Mouse (Mus musculus): ENCODE results near the gene Rhob. TPM values are rescaled to one million over a fixed set of nuclear protein-coding genes. Genes with fewer than 3 reads are reported as not detected.

The Rhob gene
- polyA plus RNA-seq, 1 experiment: 415 TPM

DNA sequence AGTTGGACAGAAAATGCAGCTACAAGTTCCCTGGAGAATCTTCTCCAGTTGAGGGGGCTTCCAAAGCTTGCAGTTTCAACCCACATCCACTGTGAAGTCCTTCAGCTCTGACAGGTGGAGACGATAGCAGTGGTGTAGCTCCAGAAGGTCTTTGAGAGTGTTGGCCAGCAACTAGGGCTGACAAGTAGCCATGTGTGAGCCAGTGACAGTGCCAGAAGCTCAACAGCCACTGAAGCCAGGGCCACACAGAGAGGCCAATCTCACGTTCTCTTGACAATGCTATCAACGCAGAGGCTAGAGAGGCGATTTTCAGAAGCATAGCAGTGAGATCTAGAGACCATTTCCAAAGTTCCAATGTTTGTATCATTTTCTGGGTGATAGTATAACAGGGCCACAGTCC, 42.6 kb upstream of the Rhob start:
- no peak overlapping the region for H3ac ChIP-seq (ENCODE audit: control insufficient read depth, insufficient read length)
- H3K79me2 ChIP-seq (ENCODE audit: control insufficient read depth, insufficient read depth): no peaks in the 10 kb centered on the region
- no peak overlapping the region for H3K4me2 ChIP-seq (ENCODE audit: low read depth)
- no peak for TF ChIP-seq USF1 (IDR thresholded peaks at IDR 0.05; ENCODE audit: low read depth)
- TF ChIP-seq TCF12 (IDR thresholded peaks at IDR 0.05; ENCODE audit: insufficient read depth, poor library complexity, severe bottlenecking): no peak
- no peak for TF ChIP-seq CEBPB (IDR thresholded peaks at IDR 0.05; ENCODE audit: insufficient read depth, poor library complexity, severe bottlenecking)
- TF ChIP-seq MYOG (IDR thresholded peaks at IDR 0.05; ENCODE audit: control insufficient read depth in 1 of 3, insufficient read depth in 1 of 3, insufficient read length in 2 of 3, low read depth in 2 of 3): no peak
- TF ChIP-seq MAX (IDR thresholded peaks at IDR 0.05; ENCODE audit: low read depth): no peak
- TF ChIP-seq REST (IDR thresholded peaks at IDR 0.05; ENCODE audit: insufficient read depth, insufficient read length): no peak
- no peak for TF ChIP-seq E2F4 (IDR thresholded peaks at IDR 0.05; ENCODE audit: insufficient read depth)
- TF ChIP-seq POLR2AphosphoS2 (IDR thresholded peaks at IDR 0.05; ENCODE audit: insufficient read length, low read depth): no peak
- TF ChIP-seq SRF (IDR thresholded peaks at IDR 0.05; ENCODE audit: control insufficient read depth, insufficient read length, low read depth): no peak
- TF ChIP-seq TCF3 (IDR thresholded peaks at IDR 0.05; ENCODE audit: insufficient read length, low read depth): no peak
- no peak for TF ChIP-seq POLR2A (IDR thresholded peaks at IDR 0.05; ENCODE audit: insufficient read length, low read depth)
- H3K27me3 ChIP-seq (ENCODE audit: control insufficient read depth, insufficient read depth, insufficient read length): no peaks in the 10 kb centered on the region
- no peaks in the 10 kb centered on the region for H3K36me3 ChIP-seq (ENCODE audit: control insufficient read depth, insufficient read depth)
- no peak overlapping the region for H3K4me3 ChIP-seq

DNA sequence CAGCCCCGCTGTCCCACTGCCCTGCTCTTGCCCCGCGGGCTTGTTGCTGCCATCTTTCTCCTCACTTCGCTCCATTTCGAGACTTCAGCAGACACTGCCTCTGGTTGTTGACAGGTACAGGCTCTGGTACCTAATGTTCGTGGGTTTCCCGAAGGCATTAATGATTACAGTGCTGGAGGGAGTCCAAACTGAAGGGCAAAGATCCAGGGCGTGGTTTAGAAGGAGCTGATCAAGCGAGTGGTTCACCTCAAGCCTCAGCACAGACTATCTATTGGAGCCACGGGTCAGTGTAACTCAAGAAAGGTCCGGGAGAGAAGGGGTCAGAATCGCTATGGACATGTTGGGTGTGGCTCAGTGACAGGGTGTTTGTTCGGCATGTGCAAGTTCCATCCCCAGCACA, 39.7 kb upstream of the Rhob start:
- H3K4me3 ChIP-seq: no peak overlapping the region
- H3K27me3 ChIP-seq (ENCODE audit: control insufficient read depth, insufficient read depth, insufficient read length): no peaks in the 10 kb centered on the region
- H3K36me3 ChIP-seq (ENCODE audit: control insufficient read depth, insufficient read depth): no peaks in the 10 kb centered on the region
- H3K79me2 ChIP-seq (ENCODE audit: control insufficient read depth, insufficient read depth): no peaks in the 10 kb centered on the region
- TF ChIP-seq POLR2A (IDR thresholded peaks at IDR 0.05; ENCODE audit: insufficient read length, low read depth): no peak
- TF ChIP-seq TCF12 (IDR thresholded peaks at IDR 0.05; ENCODE audit: insufficient read depth, poor library complexity, severe bottlenecking): no peak
- TF ChIP-seq SRF (IDR thresholded peaks at IDR 0.05; ENCODE audit: control insufficient read depth, insufficient read length, low read depth): no peak
- TF ChIP-seq MYOD1 (IDR thresholded peaks at IDR 0.05; ENCODE audit: control insufficient read depth in 1 of 3, insufficient read length in 2 of 3, low read depth in 2 of 3): no peak
- no peak for TF ChIP-seq MYOG (IDR thresholded peaks at IDR 0.05; ENCODE audit: control insufficient read depth in 1 of 3, insufficient read depth in 1 of 3, insufficient read length in 2 of 3, low read depth in 2 of 3)
- no peak for TF ChIP-seq USF1 (IDR thresholded peaks at IDR 0.05; ENCODE audit: low read depth)
- no peak for TF ChIP-seq POLR2AphosphoS2 (IDR thresholded peaks at IDR 0.05; ENCODE audit: insufficient read length, low read depth)
- no peak for TF ChIP-seq TCF3 (IDR thresholded peaks at IDR 0.05; ENCODE audit: insufficient read length, low read depth)
- TF ChIP-seq MAX (IDR thresholded peaks at IDR 0.05; ENCODE audit: low read depth): no peak
- TF ChIP-seq E2F4 (IDR thresholded peaks at IDR 0.05; ENCODE audit: insufficient read depth): no peak
- TF ChIP-seq REST (IDR thresholded peaks at IDR 0.05; ENCODE audit: insufficient read depth, insufficient read length): no peak
- no peak for TF ChIP-seq CEBPB (IDR thresholded peaks at IDR 0.05; ENCODE audit: insufficient read depth, poor library complexity, severe bottlenecking)
- H3ac ChIP-seq (ENCODE audit: control insufficient read depth, insufficient read length): no peak overlapping the region
- H3K4me2 ChIP-seq (ENCODE audit: low read depth): no peak overlapping the region

DNA sequence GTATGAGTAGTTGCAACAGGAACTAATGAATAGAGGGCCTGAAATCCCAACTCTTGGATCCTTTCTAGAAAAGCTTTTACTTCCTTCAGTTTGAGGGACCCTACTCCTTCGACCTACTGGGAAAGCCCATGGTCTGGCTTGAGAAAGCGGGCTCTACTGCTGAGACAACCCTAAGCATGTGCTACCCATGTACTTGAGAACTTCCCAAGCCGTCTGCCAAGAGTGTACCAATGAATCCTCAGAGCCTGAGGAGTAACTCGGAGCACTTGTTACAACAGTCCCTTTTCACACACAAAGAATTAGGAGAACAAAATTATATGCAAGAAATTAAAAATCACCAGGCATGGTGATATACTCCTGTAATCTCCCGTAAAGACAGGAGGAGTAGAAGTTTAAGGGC, 37.5 kb upstream of the Rhob start:
- Histone ChIP-seq H3K4me3 (no peak overlapping the region), H3K4me2 (ENCODE audit: low read depth) (no peak overlapping the region), H3K36me3 (ENCODE audit: control insufficient read depth, insufficient read depth) (no peaks in the 10 kb centered on the region), H3ac (ENCODE audit: control insufficient read depth, insufficient read length) (no peak overlapping the region), H3K79me2 (ENCODE audit: control insufficient read depth, insufficient read depth) (no peaks in the 10 kb centered on the region), H3K27me3 (ENCODE audit: control insufficient read depth, insufficient read depth, insufficient read length) (no peaks in the 10 kb centered on the region)
- TF ChIP-seq MYOD1 (IDR thresholded peaks at IDR 0.05; ENCODE audit: control insufficient read depth in 1 of 3, insufficient read length in 2 of 3, low read depth in 2 of 3): no peak
- no peak for TF ChIP-seq TCF12 (IDR thresholded peaks at IDR 0.05; ENCODE audit: insufficient read depth, poor library complexity, severe bottlenecking)
- no peak for TF ChIP-seq POLR2A (IDR thresholded peaks at IDR 0.05; ENCODE audit: insufficient read length, low read depth)
- TF ChIP-seq SRF (IDR thresholded peaks at IDR 0.05; ENCODE audit: control insufficient read depth, insufficient read length, low read depth): no peak
- TF ChIP-seq E2F4 (IDR thresholded peaks at IDR 0.05; ENCODE audit: insufficient read depth): no peak
- no peak for TF ChIP-seq CEBPB (IDR thresholded peaks at IDR 0.05; ENCODE audit: insufficient read depth, poor library complexity, severe bottlenecking)
- TF ChIP-seq MAX (IDR thresholded peaks at IDR 0.05; ENCODE audit: low read depth): no peak
- TF ChIP-seq POLR2AphosphoS2 (IDR thresholded peaks at IDR 0.05; ENCODE audit: insufficient read length, low read depth): no peak
- TF ChIP-seq USF1 (IDR thresholded peaks at IDR 0.05; ENCODE audit: low read depth): no peak
- TF ChIP-seq TCF3 (IDR thresholded peaks at IDR 0.05; ENCODE audit: insufficient read length, low read depth): no peak
- no peak for TF ChIP-seq MYOG (IDR thresholded peaks at IDR 0.05; ENCODE audit: control insufficient read depth in 1 of 3, insufficient read depth in 1 of 3, insufficient read length in 2 of 3, low read depth in 2 of 3)
- TF ChIP-seq REST (IDR thresholded peaks at IDR 0.05; ENCODE audit: insufficient read depth, insufficient read length): no peak

DNA sequence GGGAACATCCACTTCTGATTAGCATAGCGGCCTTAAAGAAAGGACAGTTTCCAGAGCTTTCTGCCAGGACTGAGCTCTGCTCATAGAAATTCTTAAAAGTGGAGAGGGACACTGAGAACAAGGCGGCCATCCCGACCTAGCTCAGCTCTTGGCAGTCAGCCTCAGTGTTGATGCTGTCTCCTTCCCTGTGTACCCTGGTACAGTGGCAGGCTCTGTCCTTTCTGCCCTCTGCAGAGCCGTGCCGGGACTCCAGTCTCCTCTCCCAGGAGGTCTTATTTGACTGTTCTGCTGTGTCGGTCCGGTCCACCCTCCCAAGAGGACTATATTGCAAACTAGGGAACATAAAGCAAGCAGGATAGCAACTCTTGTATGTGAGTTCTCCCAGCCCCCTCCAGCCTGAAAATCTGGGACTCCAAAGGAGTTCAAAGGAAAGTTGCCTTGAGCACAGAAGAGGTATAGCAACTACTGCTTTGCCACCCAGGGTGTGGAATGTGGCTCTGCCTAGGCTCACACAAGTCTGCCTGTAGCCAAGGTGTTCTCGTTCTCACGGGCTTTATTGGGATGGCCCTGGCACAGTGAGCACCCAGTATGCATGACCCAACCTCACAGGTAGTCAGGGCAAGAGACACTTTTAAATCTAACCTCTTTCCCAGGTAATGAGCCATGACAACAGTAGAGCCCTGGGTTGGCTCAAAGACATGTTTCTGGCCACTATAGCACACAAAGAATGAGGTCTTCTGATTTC, 36.6 kb upstream of the Rhob start:
- Histone ChIP-seq H3K4me3 (no peak overlapping the region), H3ac (ENCODE audit: control insufficient read depth, insufficient read length) (no peak overlapping the region), H3K79me2 (ENCODE audit: control insufficient read depth, insufficient read depth) (no peaks in the 10 kb centered on the region), H3K27me3 (ENCODE audit: control insufficient read depth, insufficient read depth, insufficient read length) (no peaks in the 10 kb centered on the region), H3K36me3 (ENCODE audit: control insufficient read depth, insufficient read depth) (no peaks in the 10 kb centered on the region), H3K4me2 (ENCODE audit: low read depth) (no peak overlapping the region)
- TF ChIP-seq TCF3 (IDR thresholded peaks at IDR 0.05; ENCODE audit: insufficient read length, low read depth) (no peak), CEBPB (IDR thresholded peaks at IDR 0.05; ENCODE audit: insufficient read depth, poor library complexity, severe bottlenecking) (no peak), MYOG (IDR thresholded peaks at IDR 0.05; ENCODE audit: control insufficient read depth in 1 of 3, insufficient read depth in 1 of 3, insufficient read length in 2 of 3, low read depth in 2 of 3) (no peak), SRF (IDR thresholded peaks at IDR 0.05; ENCODE audit: control insufficient read depth, insufficient read length, low read depth) (no peak), E2F4 (IDR thresholded peaks at IDR 0.05; ENCODE audit: insufficient read depth) (no peak), POLR2A (IDR thresholded peaks at IDR 0.05; ENCODE audit: insufficient read length, low read depth) (no peak), USF1 (IDR thresholded peaks at IDR 0.05; ENCODE audit: low read depth) (no peak), TCF12 (IDR thresholded peaks at IDR 0.05; ENCODE audit: insufficient read depth, poor library complexity, severe bottlenecking) (no peak), MAX (IDR thresholded peaks at IDR 0.05; ENCODE audit: low read depth) (no peak), MYOD1 (IDR thresholded peaks at IDR 0.05; ENCODE audit: control insufficient read depth in 1 of 3, insufficient read length in 2 of 3, low read depth in 2 of 3) (no peak), REST (IDR thresholded peaks at IDR 0.05; ENCODE audit: insufficient read depth, insufficient read length) (no peak), POLR2AphosphoS2 (IDR thresholded peaks at IDR 0.05; ENCODE audit: insufficient read length, low read depth) (no peak)
